8 mouse cellular contexts compared by ENCODE assay signal in genomic region chr19:36347831-36348160, GRCm38 (mm10). TPM values are rescaled to one million over a fixed set of nuclear protein-coding genes. Genes with fewer than 3 reads are reported as not detected.
DNase-seq lines count a peak whose midpoint lies in the region; ATAC-seq and TF ChIP-seq lines count a peak whose summit lies in the region.

No protein-coding gene starts in this region.

- DNase-seq in limb, embryonic 11.5 days (ENCODE audit: low spot score) = peak; percentile 23
- no peak for DNase-seq in c-Kit-positive CD71-positive TER-119-positive erythroid progenitor cells, embryonic 14.5 days (ENCODE audit: low spot score)
- DNase-seq in natural killer cell, adult 2 months (ENCODE audit: low spot score in 2 of 2) = no peak
- no peak for DNase-seq in layer of hippocampus, postnatal 14 days (ENCODE audit: low spot score in 2 of 2)

- ATAC-seq in megakaryocyte, adult 5-6 weeks (ENCODE audit: poor library complexity, severe bottlenecking) = no peak
- no peak for ATAC-seq in forebrain, embryonic 13.5 days
- ATAC-seq in limb, embryonic 11.5 days (ENCODE audit: insufficient number of reproducible peaks, low FRiP score, low TSS enrichment, low read depth) = peak; percentile 24; the same call in 1 of the 2 replicates

- peak overlapping the region; percentile 98 for H3K4me2 ChIP-seq in forebrain, embryonic 13.5 days
- H3K4me2 ChIP-seq in limb, embryonic 11.5 days (ENCODE audit: low read depth, severe bottlenecking) = peak overlapping the region; percentile 99

- H3K27ac ChIP-seq in forebrain, embryonic 13.5 days = no peak overlapping the region
- no peak overlapping the region for H3K27ac ChIP-seq in limb, embryonic 11.5 days (replicated peaks; ENCODE audit: low read depth, low read length)
- no peak overlapping the region for H3K27ac ChIP-seq in small intestine, adult 2 months (ENCODE audit: insufficient read depth, low read depth, low read length)

- TF ChIP-seq POLR2A in small intestine, adult 2 months (IDR thresholded peaks at IDR 0.05; ENCODE audit: low read depth, low read length) = no peak

- peaks cover 60% of the 10 kb centered on the region for H3K27me3 ChIP-seq in megakaryocyte, embryonic 14.5 days (replicated peaks)
- H3K27me3 ChIP-seq in forebrain, embryonic 13.5 days = peaks cover 34% of the 10 kb centered on the region
- peaks cover 38% of the 10 kb centered on the region for H3K27me3 ChIP-seq in limb, embryonic 11.5 days (ENCODE audit: control insufficient read depth, insufficient read depth, low read length)
- no peaks in the 10 kb centered on the region for H3K27me3 ChIP-seq in small intestine, adult 2 months (ENCODE audit: control insufficient read depth, insufficient read depth, low read length)

- peak overlapping the region; percentile 74 for H3K9ac ChIP-seq in forebrain, embryonic 13.5 days
- no peak overlapping the region; the same call in 1 of the 2 replicates for H3K9ac ChIP-seq in limb, embryonic 11.5 days (ENCODE audit: low read length)

- peak overlapping the region; percentile 94 for H3K4me3 ChIP-seq in megakaryocyte, embryonic 14.5 days (replicated peaks)
- peak overlapping the region; percentile 81 for H3K4me3 ChIP-seq in forebrain, embryonic 13.5 days
- H3K4me3 ChIP-seq in limb, embryonic 11.5 days (ENCODE audit: low read depth, low read length) = peak overlapping the region; percentile 64
- peak overlapping the region; percentile 100 for H3K4me3 ChIP-seq in small intestine, adult 2 months (ENCODE audit: low read depth, low read length)

- H3K36me3 ChIP-seq in megakaryocyte, embryonic 14.5 days (replicated peaks; ENCODE audit: low read length) = no peaks in the 10 kb centered on the region
- no peaks in the 10 kb centered on the region for H3K36me3 ChIP-seq in forebrain, embryonic 13.5 days (ENCODE audit: poor library complexity, severe bottlenecking)
- no peaks in the 10 kb centered on the region for H3K36me3 ChIP-seq in limb, embryonic 11.5 days (ENCODE audit: control insufficient read depth, insufficient read depth, low read length)
- no peaks in the 10 kb centered on the region for H3K36me3 ChIP-seq in small intestine, adult 2 months (ENCODE audit: control insufficient read depth, insufficient read depth, low read length)

- no peak for TF ChIP-seq CTCF in small intestine, adult 2 months (IDR thresholded peaks at IDR 0.05; ENCODE audit: extremely low read depth, insufficient read length, insufficient replicate concordance, low read depth, low read length)

- H3K4me1 ChIP-seq in megakaryocyte, embryonic 14.5 days = peaks cover 31% of the 10 kb centered on the region
- H3K4me1 ChIP-seq in forebrain, embryonic 13.5 days = peaks cover 17% of the 10 kb centered on the region
- 0 out of 2 replicates have a peak, but pooled peaks cover 8% of the 10 kb centered on the region for H3K4me1 ChIP-seq in limb, embryonic 11.5 days (ENCODE audit: control insufficient read depth, insufficient read depth, low read length)
- peaks cover 7% of the 10 kb centered on the region for H3K4me1 ChIP-seq in small intestine, adult 2 months (ENCODE audit: control insufficient read depth, insufficient read depth, insufficient read length, low read length)

- WGBS in forebrain, embryonic 13.5 days = 1% methylated on average over 9 of the region's 11 CpGs
- WGBS in limb, embryonic 11.5 days = 1% methylated on average over 11 of the region's 11 CpGs
- 4% methylated on average over 11 of the region's 11 CpGs for WGBS in small intestine, adult 2 months

- peaks cover 7% of the 10 kb centered on the region; the same call in 1 of the 2 replicates for H3K9me3 ChIP-seq in megakaryocyte, embryonic 14.5 days
- H3K9me3 ChIP-seq in forebrain, embryonic 13.5 days (replicated peaks) = no peaks in the 10 kb centered on the region
- no peaks in the 10 kb centered on the region for H3K9me3 ChIP-seq in limb, embryonic 11.5 days (ENCODE audit: control insufficient read depth, low read length)

RNA-seq across cellular contexts. Expression of gene Pcgf5, which starts 0.3 kb away (rescaled TPM):
- polyA plus RNA-seq in megakaryocyte, embryonic 14.5 days (2012; ENCODE audit: insufficient read depth, low replicate concordance) = 0.58 and 1.6 TPM in 2 replicates
- 37.5 and 41.4 TPM in 2 replicates for total RNA-seq in megakaryocyte, adult 5-6 weeks (2015)
- 36.8 and 40.8 TPM in 2 replicates for total RNA-seq in megakaryocyte, adult 5-6 weeks (2017)
- 23.0 and 25.2 TPM in 2 replicates for polyA plus RNA-seq in forebrain, embryonic 13.5 days (2015; fragmentation: Nextera tagmentation; extraction: Ambion mirVana)
- 3.3 and 3.9 TPM in 2 replicates for polyA plus RNA-seq in limb, embryonic 11.5 days (2014; fragmentation: Nextera tagmentation; extraction: Ambion mirVana)
- polyA plus RNA-seq in small intestine, adult 2 months (2012; rRNA removed) = 2.3 and 6.4 TPM in 2 replicates
- 1 to 10 TPM; 8.2 to 8.5 TPM for total RNA-seq in layer of hippocampus, postnatal 14 days (2021)
